Mouse (Mus musculus) inflammation-experienced regulatory T-cells, adult 6 months (primary cell): ENCODE measurements around the gene Maea. TPM values are rescaled to one million over a fixed set of nuclear protein-coding genes. Genes with fewer than 3 reads are reported as not detected.

ENCODE experiments used
- ATAC-seq: one replicate; pipeline ENCODE4 v1.8.0; 2017
- polyA plus RNA-seq, 3 experiments: library from polyadenylated mRNA; unstranded; fragments of 100-300 nt; shearing (Covaris generic); gene quantifications; one replicate each; pipeline ENCODE4 v1.2.1; 2017

Gene Maea
- polyA plus RNA-seq, 3 experiments from 2014 or later: 64.2 to 91.0 (median 77.0) TPM

DNA sequence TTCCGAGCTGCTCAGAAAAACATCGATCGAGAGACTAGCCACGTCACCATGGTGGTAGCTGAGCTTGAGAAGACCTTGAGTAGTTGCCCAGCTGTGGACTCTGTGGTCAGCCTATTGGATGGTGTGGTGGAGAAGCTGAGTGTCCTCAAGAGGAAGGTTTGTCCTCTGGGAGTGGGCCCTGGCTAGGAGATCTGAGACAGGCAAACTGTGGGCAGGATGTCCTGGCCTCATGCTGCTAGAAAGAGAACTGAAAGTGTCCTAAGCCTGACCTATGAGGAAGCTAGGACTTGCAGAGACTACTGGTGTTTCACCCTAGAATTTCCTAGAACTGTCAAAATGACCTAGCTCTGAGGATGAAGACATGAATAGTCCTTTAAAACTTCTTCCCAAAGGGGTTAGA lies 23.2 kb downstream of the Maea start:
- no peak for ATAC-seq

DNA sequence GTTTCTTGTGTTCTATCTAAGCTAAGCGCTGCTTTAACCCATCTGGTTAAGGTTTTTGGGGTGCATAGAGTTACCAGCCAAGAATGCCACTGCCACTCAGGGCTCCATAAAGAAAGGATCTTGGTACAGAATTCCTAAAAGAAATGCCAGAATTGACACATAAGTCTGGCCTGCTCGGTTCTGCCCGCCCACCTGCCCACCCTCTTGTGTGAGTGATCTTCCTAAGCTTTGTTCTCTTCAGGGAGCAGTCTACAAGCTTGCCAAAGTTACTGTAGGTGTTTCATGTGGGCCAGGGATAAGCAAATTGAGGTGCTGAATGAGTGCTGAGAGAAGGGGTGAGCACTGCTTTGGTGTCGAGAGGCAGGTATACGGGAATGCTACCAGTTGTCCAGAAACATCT lies 28.0 kb downstream of the Maea start:
- no peak for ATAC-seq

DNA sequence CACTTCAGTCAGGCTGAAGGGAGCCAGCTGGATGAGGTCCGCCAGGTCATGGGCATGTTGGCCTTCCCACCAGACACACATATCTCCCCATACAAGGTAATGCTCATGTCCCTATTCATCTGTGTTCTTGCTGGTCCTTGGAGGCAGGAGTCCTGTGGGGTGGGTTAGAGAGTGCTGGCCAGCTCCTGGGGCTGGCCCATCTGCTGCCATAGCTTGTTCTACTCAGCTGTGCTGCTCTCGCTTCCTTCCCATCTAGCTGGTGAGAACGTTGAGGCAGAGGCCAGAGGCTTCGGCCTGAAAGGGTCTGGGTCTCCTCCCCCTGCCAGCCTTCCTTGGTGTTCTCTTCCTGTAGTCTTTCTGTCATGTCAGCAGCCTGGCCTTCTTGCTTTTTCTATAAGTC lies 33.3 kb downstream of the Maea start:
- no peak for ATAC-seq

DNA sequence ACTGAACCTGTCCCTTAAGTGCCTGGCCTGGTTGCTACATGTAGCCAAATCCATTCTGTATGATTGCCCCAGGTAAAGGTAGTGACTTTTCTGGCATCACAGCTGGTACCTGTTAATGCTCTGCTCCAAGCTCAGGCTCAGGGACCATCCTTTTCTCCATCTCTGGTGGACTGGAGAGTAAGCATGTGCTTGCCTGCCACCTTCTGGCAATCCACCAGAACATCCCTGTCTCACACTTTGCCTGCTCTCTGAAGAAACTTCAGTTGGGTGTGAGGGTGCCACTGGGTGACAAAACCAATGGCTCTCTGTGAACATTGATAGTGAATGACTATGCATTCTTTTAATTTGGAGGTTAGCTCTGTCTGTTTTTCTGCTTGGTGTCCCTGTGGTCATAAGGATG lies 35.8 kb downstream of the Maea start:
- no peak for ATAC-seq

DNA sequence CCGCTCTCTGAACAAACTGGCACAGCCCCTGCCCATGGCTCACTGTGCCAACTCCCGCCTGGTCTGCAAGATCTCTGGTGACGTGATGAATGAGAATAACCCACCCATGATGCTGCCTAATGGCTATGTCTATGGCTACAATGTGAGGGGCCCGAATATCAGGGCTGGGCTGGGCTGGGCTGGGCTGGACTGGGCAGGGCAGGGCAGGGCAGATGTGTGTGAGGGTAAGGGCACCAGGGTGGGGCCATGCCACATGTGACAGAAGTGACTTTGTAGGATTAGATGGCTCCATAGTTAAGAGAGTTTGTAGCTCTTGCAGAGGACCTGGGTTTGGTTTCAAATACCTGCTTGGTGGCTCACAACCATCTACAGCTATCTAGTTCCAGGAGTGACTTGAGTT lies 36.4 kb downstream of the Maea start:
- no peak for ATAC-seq

DNA sequence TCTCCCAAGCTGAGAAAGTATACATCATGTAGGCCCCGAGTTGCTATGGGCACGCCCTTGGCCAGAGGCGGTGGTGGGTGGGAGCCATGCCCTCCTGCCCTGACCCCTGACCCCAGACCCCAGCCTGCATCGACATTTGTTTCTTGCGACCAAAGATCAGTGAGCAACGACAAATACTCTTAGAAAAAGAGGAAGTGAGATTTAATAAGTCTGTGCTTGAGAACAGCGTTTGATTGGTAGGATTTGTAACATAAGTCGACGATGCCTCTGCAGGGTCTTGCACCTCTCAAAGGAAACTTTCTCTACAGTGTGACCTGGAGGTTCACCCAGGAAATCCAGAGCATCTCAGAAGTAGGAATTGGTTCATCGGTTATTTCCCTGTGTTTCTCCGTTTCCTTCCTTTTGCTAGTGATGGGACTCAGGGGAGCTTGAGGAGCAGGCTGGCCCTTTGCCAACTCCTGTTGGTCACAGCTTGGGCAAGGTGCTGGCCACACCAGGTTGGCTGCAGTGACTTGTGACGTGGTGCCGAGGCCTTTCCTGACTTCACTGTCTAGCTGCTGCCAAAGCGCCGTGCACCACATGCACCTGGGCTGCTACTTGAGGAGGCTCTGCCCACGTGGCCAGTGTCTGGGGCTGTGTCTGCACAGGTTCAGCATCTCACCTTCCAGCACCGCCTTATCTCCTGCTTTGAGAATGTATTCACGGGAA lies 37.2 kb downstream of the Maea start:
- no peak for ATAC-seq

DNA sequence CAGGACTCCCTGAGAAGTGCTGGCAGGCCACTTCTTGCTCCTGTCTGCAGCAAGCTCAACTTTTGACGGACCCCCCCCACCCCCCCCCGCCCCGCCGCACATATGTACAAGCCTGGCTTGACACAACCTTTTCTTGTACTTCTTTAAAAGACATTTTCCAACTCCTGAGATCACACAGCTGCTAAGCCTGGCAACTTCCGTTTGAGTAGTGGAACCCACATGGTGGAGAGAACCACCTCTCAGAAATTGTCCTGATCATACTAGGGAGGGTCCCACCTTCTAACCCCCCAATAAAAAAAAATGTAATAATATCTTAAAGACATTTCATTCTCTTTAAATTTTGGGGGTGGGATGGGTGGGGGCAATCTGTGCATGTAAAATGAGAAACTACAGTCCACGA lies 41.9 kb downstream of the Maea start:
- no peak for ATAC-seq

DNA sequence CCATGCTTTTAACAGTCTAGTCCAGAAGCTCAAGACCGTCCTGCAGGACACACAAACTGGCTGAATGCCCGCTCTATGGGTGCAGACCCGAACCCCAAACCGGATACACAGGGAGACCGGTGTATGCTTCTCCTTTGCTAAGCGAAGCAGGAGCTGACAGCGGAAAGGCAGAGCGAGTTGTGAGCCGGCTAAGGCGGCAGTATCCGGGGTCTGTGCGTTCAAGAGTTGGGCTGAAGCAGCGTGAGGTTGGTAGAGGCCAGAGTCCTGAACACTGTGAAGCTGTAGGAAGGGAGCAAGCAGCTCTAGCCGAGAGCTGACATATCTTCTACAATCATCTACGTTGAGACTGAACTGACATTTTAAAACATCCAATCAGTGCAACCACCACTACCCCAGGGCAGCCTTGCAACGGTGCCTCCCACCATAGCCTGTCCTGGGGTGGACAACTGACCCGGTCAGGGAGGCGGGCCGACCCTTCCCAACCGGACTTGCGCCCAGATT lies 42.5 kb downstream of the Maea start:
- peak; percentile 20 for ATAC-seq

DNA sequence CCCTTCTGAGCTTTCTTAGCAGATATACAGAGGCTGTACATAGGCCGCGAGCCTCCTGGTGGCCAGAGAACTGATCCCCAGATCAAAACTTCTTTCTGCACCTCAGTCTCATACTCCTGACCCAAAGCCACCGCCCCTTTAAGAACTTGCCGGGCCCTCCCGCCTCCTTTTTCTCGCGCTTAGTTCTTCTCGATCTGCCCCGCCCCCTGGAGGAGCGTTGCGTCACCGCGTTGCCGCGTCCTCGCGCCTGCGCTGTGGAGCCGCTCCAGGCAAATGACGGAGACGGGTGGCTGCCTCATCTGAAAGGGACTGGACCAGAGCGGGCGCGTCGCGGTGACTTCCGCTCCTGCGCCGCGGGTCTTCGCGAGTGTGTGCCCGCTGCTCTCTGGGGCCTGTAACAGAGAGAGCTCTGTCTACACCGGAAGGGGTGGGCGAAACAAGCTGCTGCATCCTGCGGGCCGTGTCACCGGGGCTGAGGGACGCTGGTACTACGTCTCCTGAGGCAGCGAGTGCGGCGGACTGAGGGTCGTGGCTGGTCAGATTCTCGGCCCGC lies 43.1 kb downstream of the Maea start, which contains the start of gene Uvssa:
TSS of gene Uvssa (plus strand) at position 248 of the 553 bp plus-strand sequence.
- peak; percentile 96 for ATAC-seq

DNA sequence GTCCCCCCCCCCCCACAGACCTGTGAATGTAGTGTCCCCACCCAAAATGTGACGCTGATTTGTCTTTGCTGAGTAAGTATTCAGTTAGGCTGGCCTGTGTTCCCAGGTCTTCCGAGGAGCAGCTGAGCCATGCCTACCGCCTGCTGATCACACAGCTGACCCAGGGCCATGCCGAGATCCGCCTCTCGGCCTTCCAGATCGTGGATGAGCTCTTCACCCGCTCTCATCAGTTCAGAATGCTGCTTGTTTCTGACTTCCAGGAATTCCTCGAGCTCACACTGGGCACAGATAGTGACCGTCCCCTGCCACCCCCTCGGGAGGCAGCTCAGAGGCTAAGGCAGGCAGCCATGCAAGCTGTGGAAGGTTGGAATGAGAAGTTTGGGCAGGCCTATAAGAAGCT lies 52.2 kb downstream of the Maea start:
- no peak for ATAC-seq

DNA sequence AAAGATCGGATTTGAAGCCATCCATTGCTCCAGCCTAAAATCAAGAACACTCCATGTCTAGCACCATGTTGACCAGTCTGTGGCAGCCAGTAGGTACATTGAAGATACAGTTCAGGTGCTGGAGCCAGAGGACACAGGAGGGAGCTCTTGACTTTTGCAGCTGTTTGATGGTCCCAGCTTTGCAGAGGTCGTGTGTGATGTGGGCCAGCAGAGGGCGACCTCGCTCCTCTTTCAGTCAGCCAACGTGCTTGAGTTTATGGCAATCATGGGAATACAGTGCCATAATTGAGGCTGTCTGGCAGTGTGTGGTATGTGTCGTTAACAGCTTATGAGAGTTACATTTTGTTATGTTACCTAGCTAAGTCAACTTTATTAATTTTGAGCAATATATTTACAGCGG lies 58.5 kb downstream of the Maea start:
- ATAC-seq: peak; percentile 76

DNA sequence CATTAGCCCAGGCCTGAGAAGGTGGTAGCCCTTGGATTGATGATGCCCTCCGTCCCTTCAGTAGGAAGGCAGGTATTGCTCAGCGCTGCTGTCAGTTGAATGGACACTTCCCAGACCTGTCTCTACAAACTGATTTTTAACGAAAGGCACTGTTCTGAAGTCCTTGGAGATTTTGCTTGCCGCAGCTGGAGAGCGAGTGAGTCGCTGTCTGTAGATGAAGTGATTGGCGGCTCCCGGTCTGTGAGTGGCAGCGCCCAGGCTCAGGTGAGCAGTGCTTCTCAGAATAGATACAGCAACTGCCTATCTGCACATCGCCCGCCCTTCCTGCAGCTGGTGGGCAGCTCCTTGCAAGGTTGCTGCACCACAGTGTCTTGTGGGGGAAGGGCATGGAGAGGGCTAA lies 60.4 kb downstream of the Maea start:
- no peak for ATAC-seq

DNA sequence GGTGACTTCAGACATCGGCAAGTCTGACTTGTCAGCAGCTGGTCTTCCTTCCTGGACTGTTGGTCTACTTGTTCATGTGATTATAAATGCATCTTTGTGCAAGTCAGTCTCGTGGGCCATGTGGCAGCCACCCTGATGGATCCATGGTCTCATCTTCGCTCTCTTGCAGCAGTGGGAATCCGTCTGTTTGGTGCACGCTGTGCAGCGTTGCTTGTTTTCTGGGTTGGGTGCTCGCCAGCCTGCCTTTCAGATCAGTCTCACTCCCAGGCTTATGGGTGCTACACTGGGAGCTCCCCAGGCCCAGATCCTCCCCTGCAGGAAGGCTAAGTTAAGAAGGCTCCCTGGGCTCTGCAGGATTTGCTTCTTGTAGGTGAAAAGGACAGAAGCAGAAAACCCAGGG lies 61.5 kb downstream of the Maea start:
- no peak for ATAC-seq

DNA sequence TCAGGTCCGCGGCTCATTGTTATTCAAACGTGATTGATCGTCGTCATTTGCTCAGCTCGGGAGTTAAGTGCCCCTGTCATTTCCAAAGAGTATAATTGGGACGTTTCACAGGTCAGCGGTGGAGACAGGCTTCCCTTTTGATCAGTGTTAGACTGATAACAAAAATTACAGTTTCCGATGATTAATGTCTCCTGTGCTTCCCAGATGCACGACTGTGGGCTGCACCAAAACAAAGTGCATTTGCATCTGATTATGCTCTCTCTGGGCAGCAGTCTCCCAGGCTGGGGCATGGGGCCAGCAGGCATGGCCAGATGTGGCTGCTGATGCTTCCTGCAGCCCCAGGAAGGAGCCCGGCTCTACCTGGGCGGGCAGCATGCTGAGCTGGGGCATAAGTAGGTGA lies 65.5 kb downstream of the Maea start:
- ATAC-seq: no peak

DNA sequence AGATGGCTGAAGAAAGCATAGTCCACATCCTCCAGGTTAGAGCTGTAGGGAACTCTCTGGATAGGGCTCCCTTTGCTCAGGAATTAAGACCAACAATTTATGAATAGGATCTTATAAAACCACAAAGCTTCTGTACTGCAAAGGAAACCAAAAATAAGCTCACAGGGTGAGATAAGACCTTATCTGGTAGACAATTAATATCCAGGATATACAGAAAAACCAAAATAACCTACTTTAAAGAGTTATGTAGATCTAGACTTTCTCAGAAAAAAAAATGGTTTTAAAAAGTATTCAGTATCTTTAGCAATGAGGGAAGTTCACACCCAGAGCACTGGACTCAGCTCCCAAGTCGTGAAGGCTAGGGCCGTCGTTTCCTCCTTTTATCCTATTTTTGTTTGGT lies 85.0 kb downstream of the Maea start:
- no peak for ATAC-seq

Other genes starting within 250 kb of the Maea start
- gene Slc5a1, start 231.3 kb upstream of the Maea start, polyA plus RNA-seq: not detected
- not detected for gene Spon2, start 117.1 kb upstream of the Maea start, polyA plus RNA-seq
- gene Ctbp1, start 60.5 kb upstream of the Maea start, polyA plus RNA-seq: 10 to 100 TPM; 24.0 to 31.4 (median 28.0) TPM
- 10 to 100 TPM in 2 of 3 experiments, 1 to 10 TPM in 1; 9.7 to 32.4 (median 26.8) TPM for gene Uvssa, start 43.0 kb downstream of the Maea start, polyA plus RNA-seq
- not detected for gene Nkx1-1, start 98.5 kb downstream of the Maea start, polyA plus RNA-seq